Mouse (Mus musculus) embryo, embryonic 11 days (tissue): ENCODE data around the gene Slc4a5.
"Not testable (repeated sequence)": the region's sequence is repeated elsewhere in the genome, so short reads cannot be mapped to it uniquely, and the experiment has no call there.

Experiments used
- DNase-seq: peaks from one replicate; pipeline ENCODE4 v3.0.0-alpha.2; 2015

The Slc4a5 gene

DNA sequence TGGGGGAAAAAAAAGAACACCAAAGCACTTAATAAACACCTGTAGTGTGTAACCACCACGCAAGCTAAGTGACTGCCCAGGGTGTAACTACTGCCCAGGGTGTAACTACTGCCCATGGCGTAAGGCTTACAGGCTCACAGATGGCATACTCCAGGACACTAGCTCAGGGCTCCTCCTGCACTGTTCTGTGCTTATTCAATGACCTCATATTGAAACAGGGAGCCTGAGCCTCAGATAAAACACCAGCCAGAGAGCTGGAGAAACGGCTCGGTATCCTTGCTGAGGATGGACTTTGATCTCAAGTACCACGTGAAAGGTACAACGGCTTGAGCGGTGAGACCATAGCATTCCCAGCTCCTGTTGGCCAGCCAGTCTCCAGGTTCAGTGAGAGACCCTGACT is 92.4 kb downstream of the Slc4a5 start:
- DNase-seq = no peak

DNA sequence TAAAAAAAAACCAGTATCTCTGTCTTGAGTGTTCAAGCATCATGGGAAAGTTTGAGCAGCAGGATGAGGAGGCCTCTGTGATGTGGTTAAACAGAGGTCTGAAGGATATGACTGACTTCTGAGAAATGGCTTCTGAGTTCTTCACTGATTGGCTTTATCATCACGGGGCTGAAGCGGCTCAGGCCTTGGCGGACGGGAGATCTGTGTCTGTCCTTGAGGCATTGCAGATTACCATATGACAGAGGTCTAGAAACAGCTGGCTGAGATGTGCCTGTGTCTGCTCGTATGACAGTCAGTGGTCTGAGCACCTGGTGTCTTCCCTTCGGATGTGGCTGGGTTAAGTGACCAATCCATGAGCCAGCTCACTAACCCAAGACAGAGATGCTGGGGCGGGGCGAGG is 92.9 kb downstream of the Slc4a5 start:
- no peak for DNase-seq

DNA sequence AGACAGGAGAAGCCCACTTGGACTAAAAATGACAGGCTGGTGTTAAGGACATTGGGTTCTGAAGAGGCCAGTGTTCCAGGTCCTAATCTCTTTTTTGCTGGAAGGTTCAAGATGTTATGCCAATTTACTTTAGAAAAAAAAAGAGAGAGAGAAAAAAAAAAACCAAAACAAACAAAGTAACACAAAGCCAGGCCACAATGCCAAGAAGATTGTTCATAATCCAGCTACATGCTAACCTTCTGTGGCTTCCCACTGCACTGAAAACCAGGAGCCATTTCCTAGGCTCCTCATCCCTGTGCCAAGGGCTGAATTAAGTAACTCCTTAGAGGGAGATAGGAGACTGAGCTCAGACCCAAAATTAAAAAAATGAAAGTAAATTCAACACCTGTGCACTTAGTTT is 95.7 kb downstream of the Slc4a5 start:
- no peak for DNase-seq

DNA sequence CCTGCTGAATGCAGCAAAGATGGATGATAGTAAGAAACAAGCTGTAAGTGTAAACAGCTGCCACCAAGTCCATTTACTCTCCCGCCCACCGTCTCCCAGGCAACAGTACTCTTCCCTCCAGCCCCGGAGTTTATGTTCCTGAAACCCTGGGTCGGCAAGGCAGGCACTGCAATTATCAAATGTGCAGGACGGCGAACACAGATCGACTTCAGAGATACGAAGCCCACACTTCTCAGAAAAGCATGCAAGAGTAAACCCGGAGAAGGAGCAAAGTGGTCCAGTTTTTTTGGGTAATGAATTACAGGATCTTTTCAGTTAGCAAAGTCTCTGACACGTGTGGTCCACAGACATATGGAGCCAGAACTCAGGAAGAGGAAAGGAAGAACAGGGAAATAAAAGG is 96.4 kb downstream of the Slc4a5 start:
- DNase-seq = peak; percentile 78

DNA sequence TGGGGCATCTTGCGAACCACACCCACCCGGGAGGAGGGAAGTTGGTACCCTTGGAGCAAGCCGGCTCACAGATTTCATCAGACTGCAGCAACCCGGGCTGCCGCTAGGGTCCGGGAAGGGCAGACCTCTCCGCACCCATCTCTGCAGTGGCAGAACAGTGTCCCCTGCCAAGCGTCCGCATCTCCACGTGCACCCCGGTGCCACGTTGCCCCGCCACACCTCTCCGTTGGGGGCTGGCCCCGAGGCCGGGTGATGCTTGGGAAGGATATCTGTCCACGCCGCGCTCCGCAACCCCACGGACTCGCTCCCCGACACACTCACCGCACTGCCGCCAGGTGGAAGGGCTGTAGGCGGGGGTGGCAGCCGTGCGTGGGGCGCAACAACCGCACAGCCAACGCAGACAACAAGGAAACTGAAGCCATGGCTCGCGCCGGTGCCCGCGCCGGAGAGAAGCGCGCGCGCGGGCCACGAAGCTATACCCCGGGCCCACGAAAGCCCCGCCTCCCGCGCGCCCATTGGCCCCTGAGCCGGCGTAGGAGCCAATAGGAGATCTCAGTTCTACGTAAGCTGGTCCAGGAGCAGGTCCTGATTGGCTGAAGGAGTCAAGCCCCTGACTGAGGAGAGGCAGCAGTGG is 97.6 kb downstream of the Slc4a5 start:
- DNase-seq = peak; percentile 96

DNA sequence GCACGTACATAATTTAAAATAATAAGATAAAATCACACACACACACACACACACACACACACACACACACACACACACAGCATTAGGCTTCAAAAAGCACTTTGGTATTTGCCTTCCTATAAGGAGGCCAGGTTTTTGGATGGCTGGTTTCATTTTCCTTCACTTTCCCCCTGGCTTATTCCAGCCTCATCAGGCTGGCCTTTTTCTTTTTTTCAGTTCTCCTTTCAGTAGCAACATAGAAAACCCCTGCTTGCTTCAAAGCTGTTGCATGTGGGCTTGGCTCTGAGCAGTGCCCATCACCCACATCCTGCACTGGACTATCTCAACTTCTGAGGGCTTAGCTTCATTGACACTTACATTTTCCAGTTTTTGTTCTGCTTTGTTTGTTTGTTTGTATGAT is 102.3 kb downstream of the Slc4a5 start:
- no peak for DNase-seq

DNA sequence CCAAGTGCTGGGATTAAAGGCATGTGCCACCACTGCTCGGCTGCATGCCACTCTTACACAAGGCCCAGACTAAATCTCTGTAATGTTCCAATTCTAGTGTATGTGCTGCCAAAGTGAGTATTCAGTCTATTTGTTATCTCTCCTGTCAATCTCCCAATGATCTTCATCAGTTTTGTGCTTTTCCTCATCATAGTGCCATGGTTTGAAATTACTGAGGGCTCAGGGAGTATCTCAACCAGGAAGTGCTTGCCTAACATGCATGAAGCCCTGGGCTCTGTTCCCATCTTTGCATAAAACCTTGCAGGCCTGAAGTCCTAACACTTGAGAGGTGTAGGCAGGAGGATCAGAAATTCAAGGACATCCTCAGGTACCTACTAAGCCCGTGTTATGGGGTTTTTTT is 103.2 kb downstream of the Slc4a5 start:
- DNase-seq = no peak

DNA sequence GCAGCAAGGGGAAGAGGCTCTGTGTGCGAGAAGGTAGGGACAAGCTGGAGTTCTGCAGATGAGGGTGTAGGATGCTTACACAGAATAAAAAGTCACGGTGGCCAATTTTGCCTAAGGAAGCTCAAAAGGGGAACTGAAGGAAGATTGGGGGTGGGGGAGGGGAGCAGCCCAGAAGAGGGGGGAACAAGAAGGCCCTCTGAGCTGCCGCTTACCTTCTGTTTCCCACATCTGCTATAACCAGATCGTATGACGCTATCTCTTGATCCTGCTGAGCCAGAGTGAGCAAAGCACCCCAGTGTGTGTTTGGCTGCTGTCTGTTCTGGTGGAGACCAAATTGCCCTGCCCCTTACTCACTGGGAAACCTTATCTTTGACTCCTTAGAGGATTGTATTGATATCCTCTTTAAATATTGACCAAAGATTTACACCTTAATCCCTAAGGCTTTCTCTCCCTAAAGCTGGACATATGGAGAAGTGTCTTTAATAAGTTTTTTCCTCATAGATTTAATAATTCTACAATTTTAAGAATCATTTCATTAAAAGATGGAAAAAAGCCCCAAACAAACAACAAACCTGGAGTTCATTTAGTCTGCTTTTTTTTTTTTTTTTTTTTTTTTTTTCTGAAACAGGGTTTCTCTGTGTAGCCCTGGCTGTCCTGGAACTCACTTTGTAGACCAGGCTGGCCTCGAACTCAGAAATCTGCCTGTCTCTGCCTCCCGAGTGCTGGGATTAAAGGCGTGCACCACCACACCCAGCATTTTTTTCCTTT is 104.2 kb downstream of the Slc4a5 start:
- DNase-seq = no peak

DNA sequence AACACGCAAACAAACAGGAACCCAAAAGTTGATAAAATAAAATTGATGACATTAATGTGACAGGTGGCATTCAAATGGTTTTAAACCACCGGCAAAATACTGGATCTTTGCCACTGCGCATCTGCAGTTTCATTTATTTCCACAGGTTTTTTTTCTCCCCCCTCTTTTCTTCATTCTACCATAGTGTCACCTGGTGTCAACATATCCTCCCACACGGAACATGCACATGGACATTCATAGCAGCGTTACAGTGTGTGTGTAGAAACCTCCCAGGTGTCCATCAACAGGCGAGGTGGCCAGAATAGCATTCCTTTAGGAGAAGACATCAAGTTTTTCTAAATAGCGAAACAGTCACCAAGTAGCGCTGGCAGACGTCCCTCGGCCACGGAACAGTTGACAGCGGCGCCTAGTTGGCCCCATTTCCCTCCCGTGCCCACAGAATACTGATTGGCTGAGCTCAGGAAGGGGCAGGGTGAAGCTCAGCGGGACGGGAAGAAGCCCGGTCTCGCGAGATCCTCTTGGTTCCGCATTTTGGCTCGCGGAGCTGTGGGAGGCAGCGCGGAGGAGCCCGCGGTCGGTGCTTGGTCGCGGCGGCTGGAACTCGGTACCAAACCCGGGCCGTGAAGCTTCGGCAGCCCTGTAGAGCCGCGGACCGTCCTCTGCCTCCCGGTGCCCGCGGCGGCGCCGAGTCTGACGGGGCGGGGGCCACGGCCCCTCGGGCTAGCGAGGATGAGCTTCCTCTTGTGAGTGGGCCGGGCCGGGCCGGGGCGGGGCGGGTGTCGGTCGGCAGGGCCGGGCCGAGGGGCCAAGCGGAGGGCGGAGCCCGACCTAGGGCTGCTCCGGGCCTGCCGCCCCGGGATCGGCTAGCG is 106.1 kb downstream of the Slc4a5 start, which contains the start of the genes Mthfd2 and Mob1a:
Gene Mthfd2, minus strand, starts transcription at position 384 of the 869 bp plus-strand sequence.
Gene Mob1a, plus strand, starts transcription at position 492 of the 869 bp plus-strand sequence.
- DNase-seq = peak; percentile 97

DNA sequence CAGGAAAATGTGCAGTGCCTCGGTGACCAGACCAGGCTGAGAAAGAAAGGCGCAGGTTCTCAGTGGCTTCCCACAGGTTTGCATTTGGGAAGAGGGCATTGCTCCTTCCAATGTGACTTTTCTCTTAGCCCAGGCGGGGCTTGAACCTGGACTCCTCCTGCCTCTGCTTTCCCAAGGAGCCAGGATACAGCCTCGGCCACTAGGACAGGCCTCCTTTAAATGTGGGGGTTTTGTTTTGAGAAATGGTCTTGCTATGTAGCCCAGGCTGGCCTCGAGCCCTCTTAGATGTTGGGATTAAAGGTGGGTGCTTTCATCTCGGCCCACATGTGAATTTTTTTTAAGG is 106.7 kb downstream of the Slc4a5 start:
- DNase-seq = no peak

DNA sequence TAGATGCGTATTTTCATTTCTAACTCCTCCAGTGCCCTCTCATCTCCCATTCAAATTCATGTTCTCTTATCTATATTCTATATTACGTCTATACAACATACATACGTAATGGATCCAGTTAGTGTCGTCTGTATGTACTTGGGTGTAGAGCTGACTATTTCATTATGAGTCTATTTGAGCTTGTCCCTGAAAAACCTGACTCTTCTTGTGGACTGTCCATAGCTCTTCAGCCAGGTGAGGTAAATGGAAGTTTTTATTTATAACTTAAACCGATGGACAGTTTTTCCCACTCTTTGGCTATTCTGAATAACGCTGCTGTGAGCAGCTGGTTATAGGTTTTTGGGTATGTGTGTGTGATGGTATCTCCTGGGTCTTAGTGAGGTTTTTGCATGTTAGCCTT is 107.1 kb downstream of the Slc4a5 start:
- DNase-seq = no peak

DNA sequence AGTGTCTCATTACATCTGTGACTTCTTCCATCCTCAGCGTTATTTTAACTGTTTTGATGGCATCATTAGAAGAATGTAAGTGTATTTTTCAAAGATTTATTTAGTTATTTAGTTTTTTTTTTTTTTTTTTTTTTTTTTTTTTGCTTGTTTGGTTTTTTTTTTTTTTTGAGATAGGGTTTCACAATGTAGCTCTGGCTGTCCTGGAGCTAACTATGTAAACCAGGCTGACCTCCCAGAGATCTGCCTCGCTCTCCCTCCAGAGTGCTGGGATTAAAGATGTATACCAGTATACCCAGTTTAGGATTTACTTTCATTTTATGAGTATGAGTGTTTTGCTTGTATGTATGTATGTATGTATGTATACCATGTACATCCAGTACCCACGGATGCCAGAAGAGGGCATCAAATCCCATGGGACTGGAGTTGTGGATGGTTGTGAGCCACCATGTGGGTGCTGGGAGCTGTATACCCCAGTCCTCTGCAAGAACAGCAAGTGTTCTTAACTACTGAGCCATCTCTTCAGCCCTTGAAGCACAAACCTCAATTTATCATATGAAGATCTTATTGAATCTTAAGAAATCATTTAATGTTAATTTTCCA is 108.1 kb downstream of the Slc4a5 start:
- DNase-seq = no peak

DNA sequence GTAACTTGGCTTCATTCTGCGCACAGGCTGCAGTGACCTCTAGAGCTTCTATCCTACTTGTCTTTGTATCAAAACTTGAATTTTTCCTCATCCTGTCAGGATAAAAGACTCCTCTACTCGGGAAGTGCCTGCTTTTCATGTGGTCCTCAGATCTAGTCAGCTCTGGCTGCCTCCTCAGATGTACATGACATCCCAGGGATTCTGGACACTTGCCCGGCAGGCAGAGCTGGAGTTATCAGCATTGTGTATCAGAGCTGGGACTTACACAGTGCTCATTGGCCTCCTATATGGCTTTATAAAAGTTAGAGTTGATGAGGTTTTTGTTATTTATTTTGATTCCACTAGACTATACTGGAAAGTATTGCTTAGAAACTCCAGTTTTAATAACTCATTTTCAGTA is 121.8 kb downstream of the Slc4a5 start:
- no peak for DNase-seq

DNA sequence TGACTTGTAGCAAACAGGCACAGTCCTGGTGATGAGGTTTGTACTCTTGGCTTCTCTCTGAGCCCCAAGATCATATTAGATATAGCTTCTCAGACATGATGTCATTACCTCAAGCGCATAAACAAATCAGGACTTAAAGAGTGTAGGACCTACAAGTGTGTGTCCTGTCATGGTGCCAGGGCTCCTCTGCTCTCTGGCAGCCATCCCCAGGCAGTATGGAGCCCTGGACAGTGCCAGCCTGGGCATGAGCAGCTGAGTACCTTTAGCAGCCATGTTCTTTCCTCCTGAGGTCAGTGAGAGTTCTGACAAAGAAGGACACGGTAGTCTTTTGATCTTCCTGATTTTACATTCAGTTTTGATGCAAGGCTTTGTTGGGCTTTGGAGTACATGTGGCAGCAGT is 123.3 kb downstream of the Slc4a5 start:
- DNase-seq = no peak

DNA sequence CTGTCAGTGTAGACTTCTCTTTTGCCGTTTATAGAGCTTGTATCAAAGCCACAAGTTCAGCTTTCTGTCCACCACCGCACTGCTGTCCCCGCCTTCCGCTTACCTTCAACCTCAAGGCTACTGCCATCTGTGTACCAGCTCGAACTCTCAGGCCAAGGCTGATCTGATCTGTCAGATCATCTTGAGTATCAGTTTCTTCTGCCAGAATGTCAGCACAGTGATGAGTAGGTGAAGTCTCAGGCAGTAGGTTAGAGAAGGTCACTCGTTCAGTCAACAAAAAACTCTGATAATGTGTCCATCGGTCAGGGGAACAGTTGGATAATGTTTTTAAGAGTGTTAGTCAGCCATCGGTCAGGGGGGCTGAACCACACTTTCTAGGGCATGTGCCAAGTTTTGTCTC is 125.7 kb downstream of the Slc4a5 start:
- not testable (repeated sequence) for DNase-seq

DNA sequence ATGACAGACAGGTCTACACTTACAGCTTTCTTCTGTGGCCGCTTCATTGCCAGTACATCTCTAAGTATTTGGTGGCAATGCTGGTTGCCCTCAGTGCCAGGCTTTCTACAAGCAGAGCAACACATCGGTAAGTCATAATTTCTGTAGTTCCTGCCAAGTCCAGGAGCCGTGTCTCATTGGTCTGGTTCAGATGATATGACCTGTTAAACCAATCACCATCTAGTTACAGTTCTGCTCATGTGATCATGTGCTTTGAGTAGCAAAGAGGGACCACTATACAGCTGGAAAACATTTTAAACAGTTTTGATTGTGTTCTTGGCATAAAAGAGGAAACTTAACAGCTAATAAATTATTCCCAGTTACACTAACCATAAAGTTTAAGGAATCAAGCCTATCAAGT is 128.3 kb downstream of the Slc4a5 start:
- DNase-seq = no peak

DNA sequence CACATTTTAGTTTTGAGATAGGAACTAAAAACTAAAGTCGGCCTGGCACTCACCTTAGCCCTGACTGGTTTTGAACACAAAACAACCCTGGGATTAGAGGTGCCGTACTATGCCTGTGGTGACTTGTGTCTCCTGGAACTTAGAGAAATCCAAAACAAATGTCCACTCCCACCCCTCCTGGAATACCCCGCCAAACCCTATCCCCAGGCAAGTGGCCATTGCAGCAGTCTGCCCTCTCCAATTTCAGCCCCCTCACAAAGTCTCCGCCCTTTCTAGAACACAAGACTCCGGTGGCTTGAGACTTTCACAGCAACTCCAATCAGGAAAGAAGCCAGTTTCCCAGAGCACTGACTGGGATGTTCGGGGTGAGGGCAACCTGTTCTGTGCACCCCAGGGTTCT is 129.2 kb downstream of the Slc4a5 start, which contains the start of gene Bola3:
Gene Bola3, plus strand, starts transcription at position 275 of the 400 bp plus-strand sequence.
- DNase-seq = no peak

DNA sequence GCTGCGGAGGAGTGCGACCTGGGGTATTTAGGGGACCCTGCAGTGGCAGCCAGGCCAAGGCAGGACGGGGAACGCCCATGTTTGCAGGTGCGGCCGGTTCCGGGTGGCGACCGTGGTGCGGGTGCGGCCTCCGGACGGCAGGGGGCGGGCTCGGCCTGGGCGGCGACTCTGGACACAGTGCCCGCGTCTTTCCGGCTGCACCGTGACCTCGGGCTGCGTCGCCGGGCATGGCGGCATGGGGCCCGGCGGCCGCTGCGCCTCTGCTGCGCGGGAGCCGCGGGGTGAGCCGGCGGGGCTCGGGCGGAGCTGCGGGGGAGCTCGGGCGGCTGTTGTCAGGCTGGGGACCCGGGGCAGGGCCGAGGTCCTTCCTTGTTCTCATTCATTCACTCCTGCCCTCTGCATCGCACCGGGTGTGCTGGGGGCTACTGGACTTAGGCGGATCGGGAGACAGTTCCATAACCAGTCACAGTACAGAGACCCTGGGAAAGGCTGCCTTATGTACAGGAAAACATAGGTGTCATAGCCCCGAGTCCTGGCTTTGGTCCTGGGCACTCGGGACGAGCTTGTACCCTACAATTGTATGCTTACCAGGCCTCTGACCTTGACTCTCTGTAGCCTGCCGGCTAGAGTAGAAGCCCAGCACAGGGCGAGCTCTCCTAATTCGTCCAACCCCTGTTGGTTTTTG is 129.8 kb downstream of the Slc4a5 start:
- peak; percentile 89 for DNase-seq

DNA sequence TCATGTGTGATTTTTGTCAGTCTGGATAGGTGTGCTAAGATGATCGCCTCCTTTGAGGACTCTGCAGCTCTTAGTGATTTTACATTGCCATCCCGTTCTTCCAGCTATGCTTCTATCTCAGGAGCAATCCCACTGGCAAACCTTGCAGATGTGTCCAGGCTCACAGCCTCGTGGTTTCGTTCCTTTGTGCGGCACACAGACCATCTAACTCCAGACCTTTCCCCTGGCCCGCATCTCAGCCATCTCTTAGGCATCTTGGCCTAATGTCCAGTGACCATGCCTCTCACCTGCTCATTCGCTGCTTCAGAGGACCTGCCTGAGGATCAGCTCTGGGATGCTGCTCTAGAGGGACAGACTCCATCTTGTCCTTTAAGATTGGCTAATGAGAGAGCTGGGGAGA is 130.5 kb downstream of the Slc4a5 start:
- DNase-seq = no peak

DNA sequence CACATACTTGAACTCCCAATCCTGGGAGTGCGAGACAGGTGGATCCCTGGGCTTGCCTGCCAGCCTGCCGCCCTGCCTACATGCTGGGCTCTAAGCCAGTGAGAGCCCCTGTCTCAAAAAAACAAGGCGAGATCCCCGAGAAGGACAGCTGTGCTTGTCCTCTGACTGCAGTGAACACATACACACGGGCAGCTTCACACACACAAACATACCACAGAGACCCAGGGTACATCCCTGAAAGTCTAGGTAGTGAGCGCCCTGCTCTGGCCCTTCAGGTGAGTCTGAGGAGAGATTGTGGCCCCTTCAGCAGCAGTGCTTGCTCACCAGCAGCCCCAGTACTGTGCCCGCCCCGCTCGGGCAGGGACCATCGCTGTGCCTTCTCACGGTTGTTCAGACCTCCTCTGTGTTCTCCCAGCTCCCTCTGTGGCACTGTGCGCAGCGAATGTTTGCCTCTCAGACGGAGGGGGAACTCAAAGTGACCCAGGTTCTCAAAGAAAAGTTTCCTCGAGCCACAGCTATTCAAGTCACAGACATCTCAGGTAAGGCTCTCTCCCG is 131.3 kb downstream of the Slc4a5 start:
- no peak for DNase-seq

DNA sequence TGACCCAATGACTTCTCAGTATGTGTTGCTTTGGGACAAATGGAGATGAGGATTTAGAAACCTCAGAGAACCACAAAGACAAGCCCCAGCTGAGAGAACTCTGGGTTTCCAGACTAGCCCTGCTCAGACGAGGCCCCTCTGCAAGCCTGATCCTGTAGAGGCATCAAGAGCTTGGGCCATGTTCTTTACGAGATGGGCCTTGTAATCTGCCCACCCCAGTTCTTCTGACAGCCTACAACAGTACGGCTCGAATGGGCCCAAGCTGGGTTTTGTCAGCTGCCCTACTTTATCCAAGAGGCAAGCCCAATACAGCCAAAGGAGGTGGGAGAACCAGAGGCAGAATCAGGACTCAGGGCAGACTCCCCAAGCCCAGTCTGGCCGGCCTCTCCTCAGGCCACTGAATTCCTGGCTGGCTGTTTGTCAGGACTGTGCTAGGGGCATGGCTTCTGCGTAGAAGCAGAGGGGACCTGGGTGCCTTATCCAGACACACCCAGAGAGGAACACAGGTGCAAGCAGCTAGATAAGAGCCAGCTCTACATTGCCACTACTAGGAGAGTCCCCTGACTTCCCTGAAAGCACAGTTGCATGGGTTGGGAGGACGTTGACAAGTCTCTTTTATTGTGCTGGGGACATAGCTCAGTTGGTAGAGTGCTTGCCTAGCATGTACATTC is 132.0 kb downstream of the Slc4a5 start:
- DNase-seq = no peak
